Mouse (Mus musculus) ES-E14 (cell line): ENCODE data around the gene Ifna5.
"Not testable (repeated sequence)": the region's sequence is repeated elsewhere in the genome, so short reads cannot be mapped to it uniquely, and the experiment has no call there.

Experiments
- CHD2 ChIP-seq: IDR thresholded peaks from 2 replicates; pipeline ENCODE4 v1.6.1; 2014; ENCODE audit warnings: mild to moderate bottlenecking, low read depth, low read length, inconsistent platforms
- MAFK ChIP-seq: IDR thresholded peaks from 2 replicates; pipeline ENCODE4 v1.6.1; 2014; ENCODE audit warnings: mild to moderate bottlenecking, low read depth, low read length, inconsistent platforms; ENCODE audit not compliant: insufficient read depth

DNA sequence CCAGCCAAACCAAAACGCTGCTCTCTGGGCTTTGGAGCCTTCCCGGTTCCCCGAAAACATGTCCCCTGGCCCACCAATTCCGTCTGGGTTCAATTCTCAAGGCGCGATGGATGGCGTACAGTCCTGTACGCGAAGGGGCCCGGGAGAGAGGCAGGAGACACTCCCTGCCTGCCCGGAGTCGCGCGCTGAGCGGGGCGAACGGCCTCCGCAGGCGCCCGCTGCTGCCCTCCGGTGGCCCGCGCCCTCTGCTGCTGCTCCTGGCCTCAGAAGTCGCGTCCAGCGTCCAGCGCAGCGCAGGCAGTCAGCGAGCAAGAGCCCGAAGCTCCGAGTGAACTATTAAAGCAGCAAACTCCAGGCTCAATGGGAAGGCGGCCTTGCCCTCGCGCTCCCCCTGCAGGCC, 29.6 kb upstream of the Ifna5 start:
- not testable (repeated sequence) for TF ChIP-seq MAFK, CHD2
